Mouse (Mus musculus): ENCODE measurements around the gene Cacna1s. TPM values are rescaled to one million over a fixed set of nuclear protein-coding genes. Genes with fewer than 3 reads are reported as not detected.

Cacna1s gene
- polyA plus RNA-seq, 1 experiment, result 0.30 TPM

DNA sequence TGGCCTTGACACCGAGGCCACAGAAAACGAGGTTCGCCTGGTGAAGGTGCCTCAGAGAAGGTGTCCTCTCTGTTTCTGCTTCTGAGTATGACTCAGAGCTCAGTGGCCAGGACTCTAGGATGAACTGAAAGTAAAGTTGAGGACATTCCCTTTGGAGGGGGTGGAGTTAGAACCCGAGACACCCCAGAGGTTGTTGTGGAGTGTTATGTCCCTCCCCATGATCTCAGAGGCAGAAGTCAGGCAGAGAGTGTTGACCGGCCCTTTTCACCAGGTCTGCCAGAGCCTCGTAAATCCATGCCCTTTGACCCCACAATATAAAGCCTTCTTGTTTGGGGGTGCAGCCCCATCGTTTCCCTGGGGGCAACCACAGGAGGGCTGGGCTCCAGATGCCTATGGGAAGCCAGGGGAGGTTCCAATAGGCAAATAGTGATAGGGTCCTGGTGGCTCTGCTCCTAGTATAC is 84.6 kb downstream of the Cacna1s start:
- no peak for DNase-seq (ENCODE audit: low read depth)

DNA sequence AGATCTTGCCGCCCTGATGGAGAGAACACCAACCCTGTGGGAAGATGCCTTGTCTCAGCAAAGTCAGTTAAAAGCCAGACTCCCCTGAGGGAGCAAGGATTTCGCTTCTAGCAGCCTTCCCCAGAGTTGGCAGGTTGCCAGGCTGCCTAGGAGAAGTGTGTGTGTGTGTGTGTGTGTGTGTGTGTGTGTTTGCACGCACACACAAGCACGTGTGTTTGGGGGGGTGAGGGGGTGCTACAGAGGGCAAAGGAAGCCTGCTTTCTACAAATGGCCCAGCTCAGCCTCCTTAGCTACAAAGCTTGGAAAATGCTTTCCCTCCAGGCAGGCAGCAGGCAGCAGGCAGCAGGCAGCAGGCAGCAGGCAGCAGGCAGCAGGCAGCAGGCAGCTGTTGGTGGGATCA is 85.0 kb downstream of the Cacna1s start:
- no peak for DNase-seq (ENCODE audit: low read depth)

DNA sequence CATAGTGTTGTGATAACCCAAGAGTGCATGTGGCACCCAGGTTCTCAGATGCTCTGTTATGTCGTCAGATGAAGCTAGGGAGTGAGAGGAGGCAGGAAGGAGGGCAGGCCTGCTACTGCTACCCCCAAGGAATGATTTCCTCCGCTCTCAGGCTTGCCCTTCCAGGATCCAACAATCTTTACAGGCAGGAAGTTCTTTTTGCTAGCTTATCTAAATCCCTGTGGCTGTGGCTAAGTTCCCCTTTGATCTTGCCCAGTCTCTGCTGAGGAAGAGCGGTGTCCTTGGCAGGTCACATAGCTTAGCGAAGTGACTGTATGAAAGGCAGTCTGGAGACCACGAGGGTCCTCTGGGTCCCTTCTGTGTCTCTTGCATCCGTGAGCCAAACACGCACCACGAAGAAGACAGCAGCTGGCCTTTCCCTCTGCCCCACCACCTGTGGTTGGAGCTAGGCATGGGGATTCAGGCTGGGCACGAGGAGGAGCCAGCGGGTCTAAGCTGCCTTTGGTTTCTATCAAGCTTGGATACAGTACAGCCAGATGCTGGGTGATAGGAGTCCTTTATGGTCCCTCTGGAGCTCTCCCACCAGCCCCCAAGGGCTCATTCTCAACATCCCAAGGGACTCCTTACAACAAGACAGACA is 85.8 kb downstream of the Cacna1s start:
- no peak for DNase-seq (ENCODE audit: low read depth)

DNA sequence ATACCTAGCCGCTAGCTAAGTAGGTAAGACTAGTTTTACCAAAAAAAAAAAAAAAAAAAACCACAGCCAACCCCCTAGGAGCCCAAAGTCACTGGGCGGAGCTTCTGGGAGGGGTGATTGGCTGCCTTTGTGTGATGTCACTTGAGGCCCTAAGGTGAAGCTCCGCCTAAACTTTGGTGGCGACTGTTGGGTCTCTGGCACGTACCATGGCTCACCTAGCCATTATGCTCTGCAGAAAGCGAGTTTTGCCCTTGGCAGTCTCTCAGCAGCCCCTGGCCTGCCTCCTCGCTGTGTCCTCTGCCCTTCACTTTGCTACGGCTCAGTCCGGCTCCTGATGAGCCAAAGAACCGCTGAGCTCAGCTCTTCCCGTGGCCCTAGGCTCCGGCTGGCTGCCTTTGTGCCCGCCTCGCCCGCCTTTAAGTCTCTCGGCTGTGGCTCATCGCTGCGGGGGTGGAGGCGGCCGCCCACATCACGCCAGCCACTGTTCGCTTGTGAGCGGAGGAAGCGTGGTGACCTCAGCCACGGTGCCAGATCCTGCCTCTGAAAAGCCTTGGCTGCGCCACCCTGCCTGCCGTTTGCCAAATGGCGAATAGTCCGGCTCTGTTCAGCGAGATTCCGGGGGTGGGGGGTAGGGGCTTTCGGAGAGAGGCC is 87.6 kb downstream of the Cacna1s start:
- no peak for DNase-seq (ENCODE audit: low read depth)

DNA sequence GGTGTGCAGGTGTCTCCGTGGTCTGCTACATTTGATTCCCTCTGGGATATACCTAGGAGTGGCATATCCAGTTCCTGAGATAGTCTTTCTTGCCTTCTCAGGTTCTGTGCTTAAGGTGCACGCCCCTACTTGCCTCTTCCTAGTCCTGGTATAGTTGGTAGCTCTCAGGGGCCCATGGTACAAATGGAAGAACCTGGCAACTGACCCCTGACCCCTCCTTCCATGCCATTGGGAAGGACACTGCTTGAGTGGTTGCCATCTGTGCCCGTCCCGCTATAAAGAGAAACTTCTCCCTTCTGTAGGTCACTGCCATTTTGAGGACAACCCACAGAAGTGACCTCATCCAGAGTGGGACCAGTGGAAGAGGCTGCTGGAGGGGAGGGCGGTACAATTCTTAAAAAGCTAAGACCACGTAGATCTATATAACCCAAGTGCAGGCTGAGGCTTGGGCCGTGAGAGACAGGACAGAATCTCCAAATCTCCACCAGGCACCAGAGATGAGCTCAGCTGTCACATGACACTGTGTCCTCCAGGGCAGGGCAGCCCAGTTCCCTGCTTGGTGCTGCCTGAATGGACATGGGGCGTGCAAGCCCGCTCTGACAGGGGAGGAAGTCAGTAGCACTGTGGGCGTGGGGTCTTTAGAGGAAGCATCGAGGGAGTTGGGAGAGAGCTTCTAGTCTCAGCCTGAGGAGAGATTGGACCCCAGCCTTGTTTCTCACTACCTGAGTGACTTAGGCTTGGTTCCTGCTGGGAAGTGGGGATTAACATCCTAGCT is 88.8 kb downstream of the Cacna1s start:
- DNase-seq (ENCODE audit: low read depth), result no peak

DNA sequence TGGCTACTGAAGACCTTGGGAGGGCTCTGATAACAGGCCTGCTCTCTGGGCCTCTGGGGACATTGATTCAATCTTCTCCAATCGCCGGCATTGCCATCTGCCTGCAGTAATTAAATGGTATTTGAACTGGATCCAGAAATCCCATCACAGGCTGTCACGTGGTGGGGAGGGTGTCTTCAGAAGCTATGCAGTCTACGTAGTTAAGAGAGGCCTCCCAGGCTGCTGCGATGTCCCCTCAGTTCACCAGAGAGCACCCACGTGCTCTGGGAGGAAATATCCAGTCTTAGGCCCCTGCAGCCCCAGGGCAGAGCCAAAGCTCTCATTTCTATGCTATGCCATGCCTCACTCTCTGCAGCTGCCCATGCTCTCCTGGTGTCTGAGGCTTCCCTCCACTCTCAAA is 89.8 kb downstream of the Cacna1s start:
- no peak for DNase-seq (ENCODE audit: low read depth)

DNA sequence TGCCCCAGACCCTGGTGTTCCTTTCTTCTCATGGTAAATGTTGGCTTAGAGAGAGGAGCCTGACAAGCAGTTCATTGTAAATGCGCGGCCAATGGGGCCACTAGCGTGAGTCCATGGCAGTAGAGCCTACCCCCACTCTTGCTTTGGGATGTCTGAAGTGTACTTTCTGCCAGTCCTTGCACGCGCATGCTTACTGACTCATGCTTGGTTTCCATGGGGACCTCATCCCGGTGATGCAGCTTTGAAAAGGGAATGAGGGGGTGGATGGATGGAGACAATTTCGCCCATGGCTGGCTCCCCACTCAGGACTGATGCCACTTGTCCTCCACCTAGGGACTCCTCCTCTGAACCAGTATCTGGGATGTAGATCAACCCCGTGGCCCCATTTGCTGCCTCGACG is 91.0 kb downstream of the Cacna1s start:
- no peak for DNase-seq (ENCODE audit: low read depth)

DNA sequence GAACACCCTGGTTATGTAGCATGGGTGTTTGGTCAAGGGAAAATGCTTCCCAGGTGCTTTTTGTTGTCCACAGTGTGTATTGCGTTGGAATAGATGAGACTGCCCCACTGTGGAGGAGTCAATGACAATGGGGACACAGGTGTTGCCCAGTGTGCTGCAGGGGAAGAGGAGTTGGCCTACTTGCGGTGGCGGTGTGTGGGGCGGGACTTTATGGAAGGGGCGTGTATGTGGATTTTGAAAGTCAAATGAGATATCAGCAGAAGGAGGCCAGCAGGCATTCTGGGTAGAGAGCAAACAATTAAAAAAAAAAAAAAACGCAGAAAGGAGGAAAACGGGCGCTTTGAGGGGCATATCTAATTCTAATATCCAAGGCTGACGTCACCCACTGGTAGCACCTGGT is 97.2 kb downstream of the Cacna1s start:
- no peak for DNase-seq (ENCODE audit: low read depth)

DNA sequence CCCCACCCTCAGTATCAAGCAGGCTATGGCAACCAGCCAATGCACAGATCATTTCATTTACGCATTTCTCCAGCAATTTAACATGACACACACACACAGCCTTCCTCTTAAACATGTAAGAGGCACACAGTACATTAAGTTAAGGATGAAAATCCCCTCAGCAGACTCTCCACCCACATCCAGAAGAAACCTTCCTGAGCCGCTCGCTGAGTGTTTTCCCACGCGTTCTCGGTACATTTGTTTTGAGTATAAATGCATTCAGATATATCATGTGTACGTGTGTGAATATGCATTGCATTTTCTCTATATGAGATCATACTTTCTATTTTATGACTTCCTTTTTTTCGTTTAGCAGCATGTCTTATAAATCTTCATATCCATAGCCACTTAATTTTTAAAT is 98.8 kb downstream of the Cacna1s start:
- no peak for DNase-seq (ENCODE audit: low read depth)

DNA sequence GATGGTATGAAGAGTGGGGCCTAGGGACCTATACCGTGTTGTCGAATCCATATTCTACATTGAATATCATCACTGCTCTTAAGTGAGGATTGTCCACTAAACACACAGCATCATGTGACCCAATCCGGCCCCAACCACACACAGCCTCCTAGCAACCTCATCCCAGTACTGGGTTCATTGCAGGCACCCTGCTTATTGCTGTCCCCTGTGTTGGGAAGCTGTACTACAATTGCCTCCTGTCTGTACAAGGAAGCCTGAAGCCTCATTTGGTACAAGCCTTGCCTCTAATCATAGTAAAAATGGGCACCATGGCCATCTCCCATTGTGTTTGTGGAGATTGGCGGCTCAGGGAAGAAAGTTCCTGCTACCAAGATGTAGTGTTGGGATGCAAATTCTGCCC is 103.8 kb downstream of the Cacna1s start:
- DNase-seq (ENCODE audit: low read depth), result no peak

DNA sequence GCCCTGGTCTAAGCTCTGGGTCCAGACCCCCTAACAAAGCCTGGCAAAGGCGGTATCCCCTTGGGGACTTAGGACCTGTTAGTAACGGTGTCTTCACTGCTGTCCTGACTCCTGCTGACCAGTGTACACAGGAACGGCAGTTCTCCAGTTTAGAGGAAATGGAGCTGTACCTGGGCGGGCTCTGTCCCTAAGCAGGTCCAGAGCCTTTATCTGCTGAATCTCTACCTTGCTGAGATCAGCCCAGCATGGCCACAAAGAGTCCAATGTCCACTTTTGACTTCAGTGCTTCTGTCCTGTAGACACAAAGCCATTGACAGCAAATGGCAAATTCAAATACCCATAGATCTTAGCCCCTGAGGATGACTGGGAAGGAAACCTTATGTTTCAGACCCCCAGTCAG is 104.4 kb downstream of the Cacna1s start:
- DNase-seq (ENCODE audit: low read depth), result no peak

DNA sequence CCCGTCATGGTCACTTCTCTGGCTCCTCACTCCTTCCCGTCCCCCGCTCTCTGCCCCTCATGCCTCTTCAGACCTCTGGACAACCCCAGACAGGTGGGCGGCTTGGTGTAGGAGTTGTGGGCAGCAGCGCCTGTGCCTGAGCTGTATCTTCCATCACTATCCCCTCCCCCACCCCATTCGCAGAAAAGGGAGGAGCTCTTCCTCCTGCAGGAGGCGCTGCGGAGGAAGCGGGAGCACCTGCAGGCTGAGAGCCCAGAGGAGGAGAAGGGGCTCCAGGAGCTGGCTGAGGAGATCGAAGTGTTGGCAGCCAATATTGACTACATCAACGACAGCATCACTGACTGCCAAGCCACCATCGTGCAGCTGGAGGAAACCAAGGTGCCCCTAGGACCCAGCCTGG is 107.3 kb downstream of the Cacna1s start:
- DNase-seq (ENCODE audit: low read depth), result no peak

DNA sequence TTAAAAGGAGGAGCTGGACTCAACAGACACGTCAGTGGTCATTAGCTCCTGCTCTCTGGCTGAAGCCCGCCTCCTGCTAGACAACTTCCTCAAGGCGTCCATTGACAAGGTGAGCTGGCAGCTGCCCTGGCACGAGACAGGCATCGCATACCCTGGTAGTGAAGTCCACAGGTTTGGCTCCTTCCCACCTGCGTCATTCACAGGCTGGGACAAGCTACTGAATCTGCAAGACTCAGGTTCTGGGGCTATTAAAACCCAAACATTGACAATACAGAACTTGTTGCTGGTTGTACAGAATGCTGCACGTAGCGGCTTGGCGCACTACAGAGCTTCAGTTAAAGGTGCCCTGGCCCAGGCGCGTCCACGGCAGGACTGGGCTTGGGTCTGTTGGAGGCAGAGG is 107.7 kb downstream of the Cacna1s start:
- DNase-seq (ENCODE audit: low read depth), result peak; percentile 75

DNA sequence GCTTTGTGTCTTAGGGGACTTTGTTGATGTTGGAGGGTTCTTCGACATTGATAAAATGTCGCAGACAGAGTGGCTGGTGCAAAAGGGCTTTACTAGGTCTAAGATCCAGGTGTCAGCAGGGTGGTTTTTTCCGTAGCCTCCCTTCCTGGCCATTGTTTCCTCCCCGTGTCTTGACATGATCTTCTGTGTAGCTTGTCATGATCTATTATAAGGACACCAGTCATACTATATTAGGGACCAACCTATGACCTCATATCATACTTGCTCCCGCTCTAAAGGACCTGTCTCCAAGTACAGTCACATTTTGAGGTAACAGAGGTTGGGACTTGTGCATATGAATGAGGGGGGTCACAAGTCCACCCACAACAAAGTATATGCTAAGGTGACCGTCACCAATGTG is 108.4 kb downstream of the Cacna1s start:
- no peak for DNase-seq (ENCODE audit: low read depth)

DNA sequence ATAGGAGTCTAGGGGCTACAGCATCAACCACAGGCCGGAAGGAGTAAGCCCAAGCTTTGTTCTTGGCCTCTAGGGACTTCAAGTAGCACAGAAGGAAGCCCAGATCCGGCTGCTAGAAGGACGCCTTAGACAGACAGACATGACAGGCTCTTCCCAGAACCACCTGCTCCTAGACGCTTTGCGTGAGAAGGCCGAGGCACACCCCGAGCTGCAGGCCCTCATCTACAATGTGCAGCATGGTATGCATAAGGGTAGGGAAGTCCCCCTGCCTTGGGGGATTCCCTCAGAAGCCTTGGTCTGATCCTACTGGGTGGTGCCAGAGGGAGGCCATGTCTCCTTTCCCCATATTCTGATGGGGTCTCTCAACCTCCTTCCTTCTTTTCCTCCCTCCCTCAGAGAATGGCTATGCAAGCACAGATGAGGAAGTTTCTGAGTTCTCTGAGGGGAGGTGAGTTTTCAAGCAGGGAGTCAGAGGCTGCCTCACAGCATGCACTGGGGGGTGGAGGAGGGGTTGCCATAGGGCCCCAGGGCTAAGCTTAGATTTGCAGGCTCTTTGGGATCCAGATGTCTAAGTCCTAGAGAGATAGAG is 108.9 kb downstream of the Cacna1s start:
- no peak for DNase-seq (ENCODE audit: low read depth)

DNA sequence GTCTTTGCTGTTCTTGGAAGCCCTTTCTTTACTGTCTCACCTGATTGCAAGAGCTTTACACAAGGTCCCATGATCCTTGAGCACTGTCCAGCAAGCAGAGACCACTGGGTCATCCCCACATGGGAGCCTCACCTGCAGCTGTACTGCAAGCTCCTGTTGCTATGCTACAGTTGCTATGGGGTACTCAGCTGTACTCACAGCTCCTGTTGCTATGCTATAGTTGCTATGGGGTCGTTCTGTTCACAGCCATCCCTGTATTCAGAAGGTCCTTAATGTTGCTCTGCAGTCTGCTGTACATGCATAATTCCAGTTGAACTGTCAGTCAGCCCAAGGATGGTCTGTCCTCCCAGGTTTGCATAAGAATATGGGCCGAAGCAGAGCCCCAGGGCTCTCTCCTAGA is 112.9 kb downstream of the Cacna1s start:
- DNase-seq (ENCODE audit: low read depth), result no peak

DNA sequence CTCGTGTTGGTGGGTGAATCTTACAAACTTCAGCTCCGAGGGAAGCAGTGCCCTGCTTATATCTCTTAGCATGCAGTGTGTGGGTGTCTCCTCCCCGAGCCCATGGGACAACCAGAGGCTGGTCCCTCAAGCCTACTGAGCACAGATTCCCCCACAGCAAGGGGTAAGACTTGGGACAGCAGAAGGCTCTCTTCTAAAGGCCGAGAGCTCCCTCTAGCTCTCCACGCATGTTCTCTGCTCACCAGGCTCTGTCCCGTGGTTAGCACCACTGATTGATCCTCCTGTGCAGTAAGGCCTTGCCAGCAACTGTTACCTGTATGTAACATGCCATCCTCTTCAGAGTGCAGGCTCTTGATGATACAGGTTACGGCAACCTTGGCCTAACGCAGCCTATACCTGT is 115.1 kb downstream of the Cacna1s start:
- no peak for DNase-seq (ENCODE audit: low read depth)

Other genes starting within 250 kb of the Cacna1s start
- 41.3 and 42.6 TPM in 2 replicates for gene Lad1, start 234.2 kb upstream of the Cacna1s start, polyA plus RNA-seq (2012; rRNA removed)
- 6.8 and 11.6 TPM in 2 replicates for gene Tnnt2, start 216.4 kb upstream of the Cacna1s start, polyA plus RNA-seq (2012; rRNA removed)
- gene Pkp1, start 133.5 kb upstream of the Cacna1s start, polyA plus RNA-seq (2012; rRNA removed), result 2.5 and 3.8 TPM in 2 replicates
- gene Igfn1, start 46.4 kb upstream of the Cacna1s start, polyA plus RNA-seq (2012; rRNA removed), result 0.47 and 0.61 TPM in 2 replicates
- gene Tmem9, start 44.6 kb upstream of the Cacna1s start, polyA plus RNA-seq (2012; rRNA removed), result 89.9 and 107 TPM in 2 replicates
- not detected in 2 replicates for gene Ascl5, start 1.9 kb upstream of the Cacna1s start, polyA plus RNA-seq (2012; rRNA removed)
- gene Kif21b, start 78.6 kb downstream of the Cacna1s start, polyA plus RNA-seq (2012; rRNA removed), result 2.3 and 4.8 TPM in 2 replicates
- gene Mroh3, start 160.1 kb downstream of the Cacna1s start, polyA plus RNA-seq (2012; rRNA removed), result 0.16 and 0.70 TPM in 2 replicates
- gene Inava, start 181.5 kb downstream of the Cacna1s start, polyA plus RNA-seq (2012; rRNA removed), result 14.8 and 15.9 TPM in 2 replicates
- gene Gpr25, start 208.1 kb downstream of the Cacna1s start, polyA plus RNA-seq (2012; rRNA removed), result 0.11 TPM in 1 of 2 replicates, not detected in the other